Mouse (Mus musculus): ENCODE data around the gene Loxl1.

- TF ChIP-seq CTCF (IDR thresholded peaks at IDR 0.05; ENCODE audit: low read depth) (no peak), EP300 (optimal IDR thresholded peaks at IDR 0.05) (no peak)
Measured at GRCm38 (mm10) chr9:58314682-58315360, 1.8 kb upstream of the Loxl1 start.
